In genomic region chr9:124439403-124439847, GRCm38 (mm10) we compare ENCODE assay signal across 7 mouse cellular contexts. TPM values are rescaled to one million over a fixed set of nuclear protein-coding genes. Genes with fewer than 3 reads are reported as not detected.
DNase-seq lines count a peak whose midpoint lies in the region; ATAC-seq and TF ChIP-seq lines count a peak whose summit lies in the region.

No protein-coding gene starts in this region.

- no peak for TF ChIP-seq CTCF in liver, embryonic 14.5 days (IDR thresholded peaks at IDR 0.05; ENCODE audit: low read depth)

- no peak overlapping the region for H3K27ac ChIP-seq in forebrain, embryonic 16.5 days (ENCODE audit: low read length)
- H3K27ac ChIP-seq in intestine, embryonic 16.5 days (ENCODE audit: low read length): no peak overlapping the region
- H3K27ac ChIP-seq in liver, embryonic 14.5 days: no peak overlapping the region
- no peak overlapping the region for H3K27ac ChIP-seq in neural tube, embryonic 12.5 days

- H3K4me1 ChIP-seq in forebrain, embryonic 16.5 days (replicated peaks; ENCODE audit: control insufficient read depth, insufficient read depth, low read length): no peaks in the 10 kb centered on the region
- no peaks in the 10 kb centered on the region for H3K4me1 ChIP-seq in intestine, embryonic 16.5 days (ENCODE audit: control insufficient read depth, insufficient read depth, low read length)
- no peaks in the 10 kb centered on the region for H3K4me1 ChIP-seq in liver, embryonic 14.5 days (replicated peaks; ENCODE audit: control insufficient read depth in 2 of 2, insufficient read depth in 2 of 2, low read length in 1 of 2)
- H3K4me1 ChIP-seq in neural tube, embryonic 12.5 days: no peaks in the 10 kb centered on the region

- peak; percentile 3 to 30 for DNase-seq in spleen, postnatal 36 days (ENCODE audit: low spot score in 2 of 2)
- DNase-seq in spleen, postnatal 14 days (ENCODE audit: low spot score in 2 of 2): no peak
- DNase-seq in liver, embryonic 14.5 days (ENCODE audit: low read depth in 3 of 3, low spot score in 3 of 3): no peak

- peaks cover 27% of the 10 kb centered on the region for H3K9me3 ChIP-seq in forebrain, embryonic 16.5 days (ENCODE audit: control insufficient read depth, low read length)
- peaks cover 29% of the 10 kb centered on the region for H3K9me3 ChIP-seq in intestine, embryonic 16.5 days (ENCODE audit: control insufficient read depth, low read length)
- peaks cover 17% of the 10 kb centered on the region for H3K9me3 ChIP-seq in liver, embryonic 14.5 days (ENCODE audit: control insufficient read depth, low read length)
- H3K9me3 ChIP-seq in neural tube, embryonic 12.5 days: peaks cover 34% of the 10 kb centered on the region

- peak; percentile 32 for ATAC-seq in activated CD4-positive, CD25-positive, alpha-beta regulatory T cell, adult 4 months
- peak; percentile 67 for ATAC-seq in forebrain, embryonic 16.5 days
- peak; percentile 52 for ATAC-seq in intestine, embryonic 16.5 days
- ATAC-seq in liver, embryonic 14.5 days (ENCODE audit: insufficient read depth): peak; percentile 42
- ATAC-seq in neural tube, embryonic 12.5 days (ENCODE audit: low FRiP score, low read depth): peak; percentile 75

- TF ChIP-seq EP300 in liver, embryonic 14.5 days (IDR thresholded peaks at IDR 0.05; ENCODE audit: low read depth): no peak

- H3K4me2 ChIP-seq in forebrain, embryonic 16.5 days (ENCODE audit: low read length): no peak overlapping the region
- H3K4me2 ChIP-seq in intestine, embryonic 16.5 days (ENCODE audit: low read depth, low read length): no peak overlapping the region
- H3K4me2 ChIP-seq in liver, embryonic 14.5 days (ENCODE audit: low read depth): no peak overlapping the region
- no peak overlapping the region for H3K4me2 ChIP-seq in neural tube, embryonic 12.5 days (replicated peaks)

- no peak overlapping the region for H3K9ac ChIP-seq in forebrain, embryonic 16.5 days (replicated peaks; ENCODE audit: low read depth, low read length)
- H3K9ac ChIP-seq in intestine, embryonic 16.5 days (ENCODE audit: low read depth, low read length): no peak overlapping the region
- no peak overlapping the region for H3K9ac ChIP-seq in liver, embryonic 14.5 days (replicated peaks)
- no peak overlapping the region for H3K9ac ChIP-seq in neural tube, embryonic 12.5 days

- H3K36me3 ChIP-seq in forebrain, embryonic 16.5 days (ENCODE audit: control insufficient read depth, insufficient read depth): peaks cover 35% of the 10 kb centered on the region
- H3K36me3 ChIP-seq in intestine, embryonic 16.5 days (ENCODE audit: control insufficient read depth, insufficient read depth, low read length): peaks cover 35% of the 10 kb centered on the region
- H3K36me3 ChIP-seq in liver, embryonic 14.5 days (replicated peaks; ENCODE audit: control insufficient read depth, insufficient read depth, low read depth): peaks cover 9% of the 10 kb centered on the region
- peaks cover 38% of the 10 kb centered on the region for H3K36me3 ChIP-seq in neural tube, embryonic 12.5 days

- H3K4me3 ChIP-seq in forebrain, embryonic 16.5 days (replicated peaks; ENCODE audit: low read length): no peak overlapping the region
- H3K4me3 ChIP-seq in intestine, embryonic 16.5 days (ENCODE audit: low read length): no peak overlapping the region
- H3K4me3 ChIP-seq in liver, embryonic 14.5 days (ENCODE audit: insufficient read depth in 1 of 2, low read depth in 2 of 2, low read length in 2 of 2): no peak overlapping the region
- H3K4me3 ChIP-seq in neural tube, embryonic 12.5 days: no peak overlapping the region

- no peaks in the 10 kb centered on the region for H3K27me3 ChIP-seq in forebrain, embryonic 16.5 days (replicated peaks; ENCODE audit: control insufficient read depth, insufficient read depth, low read length)
- no peaks in the 10 kb centered on the region for H3K27me3 ChIP-seq in intestine, embryonic 16.5 days (replicated peaks; ENCODE audit: control insufficient read depth, insufficient read depth, low read length)
- H3K27me3 ChIP-seq in liver, embryonic 14.5 days (ENCODE audit: control insufficient read depth, insufficient read depth, low read length): no peaks in the 10 kb centered on the region
- H3K27me3 ChIP-seq in neural tube, embryonic 12.5 days (replicated peaks): no peaks in the 10 kb centered on the region

- 95% methylated on average over 13 of the region's 13 CpGs for WGBS in forebrain, embryonic 16.5 days
- 92% methylated on average over 13 of the region's 13 CpGs for WGBS in intestine, embryonic 16.5 days
- WGBS in liver, embryonic 14.5 days (ENCODE audit: insufficient replicate concordance): 83% methylated on average over 13 of the region's 13 CpGs
- WGBS in neural tube, embryonic 12.5 days: 94% methylated on average over 13 of the region's 13 CpGs

RNA-seq across cellular contexts. Expression of gene Ppp2r3d, which starts 37.3 kb away (rescaled TPM):
- polyA plus RNA-seq in activated CD4-positive, CD25-positive, alpha-beta regulatory T cell, adult 4 months (2017; shearing (Covaris generic)): 10 to 100 TPM; 11.5 to 12.8 TPM
- polyA plus RNA-seq in forebrain, embryonic 16.5 days (2015; fragmentation: Nextera tagmentation; extraction: Ambion mirVana): 146 and 161 TPM in 2 replicates
- 138 and 143 TPM in 2 replicates for polyA plus RNA-seq in intestine, embryonic 16.5 days (2015; fragmentation: Nextera tagmentation; extraction: Ambion mirVana)
- polyA plus RNA-seq in liver, embryonic 14.5 days (2012; rRNA removed): 38.8 and 40.1 TPM in 2 replicates
- polyA plus RNA-seq in liver, embryonic 14.5 days (2014; fragmentation: Nextera tagmentation; extraction: Ambion mirVana): 19.0 and 23.2 TPM in 2 replicates
- polyA plus RNA-seq in neural tube, embryonic 12.5 days (2016; fragmentation: Nextera tagmentation; extraction: Ambion mirVana): 194 and 199 TPM in 2 replicates

RNA-seq across cellular contexts. Expression of gene Gm21836, which starts 54.2 kb away (rescaled TPM):
- not detected for polyA plus RNA-seq in activated CD4-positive, CD25-positive, alpha-beta regulatory T cell, adult 4 months (2017; shearing (Covaris generic))
- not detected in 2 replicates for polyA plus RNA-seq in forebrain, embryonic 16.5 days (2015; fragmentation: Nextera tagmentation; extraction: Ambion mirVana)
- polyA plus RNA-seq in intestine, embryonic 16.5 days (2015; fragmentation: Nextera tagmentation; extraction: Ambion mirVana): not detected in 2 replicates
- polyA plus RNA-seq in liver, embryonic 14.5 days (2012; rRNA removed): not detected in 2 replicates
- polyA plus RNA-seq in liver, embryonic 14.5 days (2014; fragmentation: Nextera tagmentation; extraction: Ambion mirVana): not detected in 2 replicates
- not detected in 2 replicates for polyA plus RNA-seq in neural tube, embryonic 12.5 days (2016; fragmentation: Nextera tagmentation; extraction: Ambion mirVana)

Comparison
In these comparisons a context has a peak if more than half of its experiments do, and no peak if none do; other contexts are left out.
1. DNase-seq: peak in spleen, postnatal 36 days (2 of 2); none in spleen, postnatal 14 days (0 of 2) and liver, embryonic 14.5 days (0 of 3).
2. Peak in every context shown above with its lines, with median percentiles within 50 percentile points of each other: ATAC-seq.